Mouse (Mus musculus) CH12.LX (cell line): ENCODE measurements around the gene Hist1h2be. TPM values are rescaled to one million over a fixed set of nuclear protein-coding genes. Genes with fewer than 3 reads are reported as not detected.

ENCODE experiments used
- DNase-seq: peaks from one replicate; pipeline ENCODE4 v3.0.0-alpha.2; 2013; ENCODE audit errors: extremely low read depth
- H3K27ac ChIP-seq: 2 replicates; pipeline ENCODE4 v1.5.1; 2012; ENCODE audit warnings: low read depth, mild to moderate bottlenecking, control low read depth, moderate library complexity; ENCODE audit not compliant: insufficient read depth
- H3K27me3 ChIP-seq: replicated peaks from 2 replicates; pipeline ENCODE3; 2012; ENCODE audit warnings: inconsistent platforms
- H3K36me3 ChIP-seq, 2 experiments: replicated peaks in 1 of 2; 2 replicates each; pipeline versions ENCODE3 to v1.6.1; 2012; ENCODE audit warnings: inconsistent platforms in 1 of 2, low read length in 1 of 2, mild to moderate bottlenecking in 1 of 2, mixed read lengths in 1 of 2, moderate library complexity in 1 of 2; ENCODE audit not compliant: control insufficient read depth in 1 of 2, insufficient read depth in 1 of 2
- H3K4me1 ChIP-seq, 2 experiments: 2 replicates each; pipeline ENCODE4 v1.6.1; 2012; ENCODE audit warnings: inconsistent platforms in 1 of 2, moderate library complexity in 1 of 2; ENCODE audit not compliant: insufficient read depth in 2 of 2, control insufficient read depth in 1 of 2
- H3K4me2 ChIP-seq: 2 replicates; pipeline ENCODE4 v1.6.1; 2012; ENCODE audit warnings: low read depth, mild to moderate bottlenecking, control low read depth; ENCODE audit not compliant: poor library complexity, insufficient read depth, severe bottlenecking
- H3K4me3 ChIP-seq, 3 experiments: fragments of 150-350 bp in 1 of 3; sonication (generic) in 1 of 3; replicated peaks in 1 of 3; 2 replicates each; pipeline versions ENCODE3 to v1.5.1; 2011 to 2012; ENCODE audit warnings: low read depth in 2 of 3, low read length in 2 of 3, mild to moderate bottlenecking in 2 of 3, moderate library complexity in 2 of 3, control low read depth in 1 of 3, improper control_type of control experiment in 1 of 3, inconsistent platforms in 1 of 3, mixed read lengths in 1 of 3; ENCODE audit not compliant: poor library complexity in 1 of 3
- H3K79me2 ChIP-seq: replicated peaks from 2 replicates; pipeline ENCODE4 v1.6.1; 2012; ENCODE audit warnings: mild to moderate bottlenecking, moderate library complexity; ENCODE audit not compliant: control insufficient read depth, poor library complexity, insufficient read depth, severe bottlenecking; ENCODE audit errors: extremely low read depth
- H3K9ac ChIP-seq: 2 replicates; pipeline ENCODE4 v1.6.1; 2012; ENCODE audit warnings: low read depth, mild to moderate bottlenecking, control low read depth, moderate library complexity; ENCODE audit not compliant: insufficient read depth
- H3K9me3 ChIP-seq: replicated peaks from 2 replicates; pipeline ENCODE3; 2012; ENCODE audit warnings: low read length, inconsistent platforms, mixed read lengths
- BHLHE40 ChIP-seq: IDR thresholded peaks from 2 replicates; pipeline ENCODE4 v1.6.1; 2011; ENCODE audit warnings: mild to moderate bottlenecking, low read depth, low read length, improper control_type of control experiment
- CHD2 ChIP-seq: IDR thresholded peaks from 2 replicates; pipeline ENCODE4 v1.6.1; 2011; ENCODE audit warnings: low read length, improper control_type of control experiment
- E2F4 ChIP-seq: IDR thresholded peaks from 2 replicates; pipeline ENCODE4 v1.6.1; 2011; ENCODE audit warnings: low read depth, low read length, improper control_type of control experiment; ENCODE audit not compliant: insufficient replicate concordance
- HCFC1 ChIP-seq: IDR thresholded peaks from 2 replicates; pipeline ENCODE4 v1.6.1; 2012; ENCODE audit warnings: low read depth, mild to moderate bottlenecking, inconsistent platforms, low read length, improper control_type of control experiment
- KAT2A ChIP-seq: IDR thresholded peaks from 2 replicates; pipeline ENCODE4 v1.6.1; 2012; ENCODE audit warnings: low read length, improper control_type of control experiment, inconsistent platforms; ENCODE audit not compliant: insufficient replicate concordance
- MAFK ChIP-seq: IDR thresholded peaks from 2 replicates; pipeline ENCODE4 v1.6.1; 2011; ENCODE audit warnings: low read length, improper control_type of control experiment; ENCODE audit not compliant: insufficient replicate concordance
- MAX ChIP-seq: IDR thresholded peaks from 2 replicates; pipeline ENCODE4 v1.6.1; 2011; ENCODE audit warnings: low read length, improper control_type of control experiment
- NELFE ChIP-seq: IDR thresholded peaks from 2 replicates; pipeline ENCODE4 v1.6.1; 2011; ENCODE audit warnings: low read depth, low read length, improper control_type of control experiment
- NRF1 ChIP-seq: IDR thresholded peaks from 2 replicates; pipeline ENCODE4 v1.6.1; 2014; ENCODE audit warnings: low read depth, mild to moderate bottlenecking, inconsistent platforms, low read length, improper control_type of control experiment, moderate library complexity
- POLR2A ChIP-seq: IDR thresholded peaks from 2 replicates; pipeline ENCODE4 v1.6.1; 2011; ENCODE audit warnings: low read depth, mild to moderate bottlenecking, improper control_type of control experiment, low read length
- POLR2AphosphoS2 ChIP-seq: IDR thresholded peaks from 2 replicates; pipeline ENCODE4 v1.6.1; 2011; ENCODE audit warnings: low read depth, low read length, improper control_type of control experiment
- SIN3A ChIP-seq: IDR thresholded peaks from 2 replicates; pipeline ENCODE4 v1.6.1; 2012; ENCODE audit warnings: low read length, improper control_type of control experiment, inconsistent platforms
- TBP ChIP-seq: conservative IDR thresholded peaks from 2 replicates; pipeline ENCODE4 v1.6.1; 2011; ENCODE audit warnings: low read depth, low read length, improper control_type of control experiment
- UBTF ChIP-seq: IDR thresholded peaks from 2 replicates; pipeline ENCODE4 v1.6.1; 2012; ENCODE audit warnings: low read depth, mild to moderate bottlenecking, inconsistent platforms, low read length, improper control_type of control experiment, moderate library complexity
- dilution Hi-C: fragments of 300-500 bp; cut with MboI; formaldehyde crosslinking; loops from 2 replicates; pipeline ENCODE4 v1.14.3; 2020; ENCODE audit warnings: low sequenced_read_pairs; ENCODE audit not compliant: extremely low pct_unique_long_range_greater_than_20kb, extremely low pct_ligation_motif_present
- in situ Hi-C: fragments of 300-500 bp; cut with MboI; formaldehyde crosslinking; loops from 3 replicates; pipeline ENCODE4 v1.14.3; 2019; ENCODE audit warnings: low sequenced_read_pairs, low pct_ligation_motif_present, low pct_unique_long_range_greater_than_20kb, mixed read lengths
- polyA plus RNA-seq: library from polyadenylated mRNA; unstranded; fragments of >175 nt; gene quantifications from 2 replicates; pipeline ENCODE4 v1.2.1, GENCODE M21; 2012; ENCODE audit warnings: low read depth; ENCODE audit not compliant: insufficient read length
- total RNA-seq, 2 experiments: library from RNA; depleted of rRNA; stranded (reverse); fragments of 300-350 nt in 1 of 2; fragments of >200 nt in 1 of 2; gene quantifications; 2 replicates each; pipeline ENCODE4 v1.2.3; 2012 to 2014

Gene Hist1h2be
- total and polyA plus RNA-seq, 3 experiments = 0.70 to 282 (median 4.7) TPM

GRCm38 (mm10) chr13:23535137-23536075, 85.5 kb downstream of the Hist1h2be start, which contains the start of gene Hist1h3g (continued):
- TF ChIP-seq CHD2 (peak; percentile 88), MAX (peak; percentile 40; the same call in 1 of the 2 replicates), BHLHE40 (peak; percentile 19; the same call in 1 of the 2 replicates), E2F4 (peak; percentile 100), KAT2A (peak; percentile 68; the same call in 1 of the 2 replicates), NELFE (peak; percentile 99), SIN3A (peak; percentile 61), UBTF (peak; percentile 97), POLR2AphosphoS2 (peak; percentile 100)

- H3K27ac ChIP-seq = peak overlapping the region; percentile 93
- H3K27me3 ChIP-seq = no peaks in the 10 kb centered on the region
- H3K9me3 ChIP-seq = no peaks in the 10 kb centered on the region
- peak overlapping the region; percentile 100 for H3K9ac ChIP-seq
- DNase-seq = peak; percentile 86
- dilution Hi-C loops = no loop called here
- peaks cover 9 to 44% of the 10 kb centered on the region in 2 experiments; a peak in 3 of 4 replicates for H3K4me1 ChIP-seq
- peak overlapping the region; percentile 41 to 63 (median 42) for H3K4me3 ChIP-seq
- H3K79me2 ChIP-seq = no peaks in the 10 kb centered on the region
- TF ChIP-seq E2F4 (no peak), POLR2A (peak; percentile 51; the same call in 1 of the 2 replicates), MAFK (no peak), BHLHE40 (no peak), HCFC1 (no peak), TBP (peak; percentile 58; the same call in 1 of the 2 replicates), NELFE (peak; percentile 31), POLR2AphosphoS2 (0 out of 2 replicates have a peak, but pooled peaks have one; percentile 72), NRF1 (no peak)
- peak overlapping the region; percentile 98 for H3K4me2 ChIP-seq
- in situ Hi-C loops = no loop called here
- H3K36me3 ChIP-seq = no peaks in the 10 kb centered on the region
Measured at GRCm38 (mm10) chr13:23534368-23535131, 86.4 kb downstream of the Hist1h2be start.

Other genes with a start within 250 kb of the Hist1h2be start
Only the 20 nearest of the 36 such genes appear.
- gene Hist1h4h, start 90.1 kb downstream of the Hist1h2be start, total RNA-seq (2012; rRNA removed) = 4,350 and 4,957 TPM in 2 replicates
- gene Hist1h4h, start 90.1 kb downstream of the Hist1h2be start, total RNA-seq (2014; rRNA removed) = 14.0 and 19.4 TPM in 2 replicates
- 3.4 and 5.5 TPM in 2 replicates for gene Hist1h4h, start 90.1 kb downstream of the Hist1h2be start, polyA plus RNA-seq
- 824 and 932 TPM in 2 replicates for gene Hist1h2af, start 87.2 kb downstream of the Hist1h2be start, total RNA-seq (2012; rRNA removed)
- gene Hist1h2af, start 87.2 kb downstream of the Hist1h2be start, total RNA-seq (2014; rRNA removed) = 45.2 and 57.1 TPM in 2 replicates
- gene Hist1h2af, start 87.2 kb downstream of the Hist1h2be start, polyA plus RNA-seq = 68.6 and 97.0 TPM in 2 replicates
- gene Hist1h3g, start 85.7 kb downstream of the Hist1h2be start, total RNA-seq (2012; rRNA removed) = 608 and 749 TPM in 2 replicates
- gene Hist1h3g, start 85.7 kb downstream of the Hist1h2be start, total RNA-seq (2014; rRNA removed) = 50.1 and 75.3 TPM in 2 replicates
- gene Hist1h3g, start 85.7 kb downstream of the Hist1h2be start, polyA plus RNA-seq = 3.4 and 3.6 TPM in 2 replicates
- gene Hist1h2bh, start 77.7 kb downstream of the Hist1h2be start, total RNA-seq (2012; rRNA removed) = 261 and 290 TPM in 2 replicates
- gene Hist1h2bh, start 77.7 kb downstream of the Hist1h2be start, total RNA-seq (2014; rRNA removed) = 5.7 and 8.0 TPM in 2 replicates
- gene Hist1h2bh, start 77.7 kb downstream of the Hist1h2be start, polyA plus RNA-seq = 0.56 and 0.77 TPM in 2 replicates
- 553 and 608 TPM in 2 replicates for gene Hist1h3f, start 77.1 kb downstream of the Hist1h2be start, total RNA-seq (2012; rRNA removed)
- 5.1 and 8.0 TPM in 2 replicates for gene Hist1h3f, start 77.1 kb downstream of the Hist1h2be start, total RNA-seq (2014; rRNA removed)
- 0.23 and 0.30 TPM in 2 replicates for gene Hist1h3f, start 77.1 kb downstream of the Hist1h2be start, polyA plus RNA-seq
- 4,390 and 4,902 TPM in 2 replicates for gene Hist1h4f, start 69.5 kb downstream of the Hist1h2be start, total RNA-seq (2012; rRNA removed)
- 17.8 and 27.1 TPM in 2 replicates for gene Hist1h4f, start 69.5 kb downstream of the Hist1h2be start, total RNA-seq (2014; rRNA removed)
- gene Hist1h4f, start 69.5 kb downstream of the Hist1h2be start, polyA plus RNA-seq = 4.0 and 9.0 TPM in 2 replicates
- 112 and 132 TPM in 2 replicates for gene Hist1h1d, start 67.9 kb downstream of the Hist1h2be start, total RNA-seq (2012; rRNA removed)
- 1.8 and 2.3 TPM in 2 replicates for gene Hist1h1d, start 67.9 kb downstream of the Hist1h2be start, total RNA-seq (2014; rRNA removed)
- gene Hist1h1d, start 67.9 kb downstream of the Hist1h2be start, polyA plus RNA-seq = 0.11 and 0.14 TPM in 2 replicates
- 1,307 and 1,484 TPM in 2 replicates for gene Hist1h3e, start 58.8 kb downstream of the Hist1h2be start, total RNA-seq (2012; rRNA removed)
- gene Hist1h3e, start 58.8 kb downstream of the Hist1h2be start, total RNA-seq (2014; rRNA removed) = 20.6 and 24.2 TPM in 2 replicates
- gene Hist1h3e, start 58.8 kb downstream of the Hist1h2be start, polyA plus RNA-seq = 2.2 and 3.1 TPM in 2 replicates
- 648 and 652 TPM in 2 replicates for gene Hist1h2ae, start 49.9 kb downstream of the Hist1h2be start, total RNA-seq (2012; rRNA removed)
- 13.4 and 16.3 TPM in 2 replicates for gene Hist1h2ae, start 49.9 kb downstream of the Hist1h2be start, total RNA-seq (2014; rRNA removed)
- gene Hist1h2ae, start 49.9 kb downstream of the Hist1h2be start, polyA plus RNA-seq = 1.4 and 3.5 TPM in 2 replicates
- gene Hist1h2bg, start 49.7 kb downstream of the Hist1h2be start, total RNA-seq (2012; rRNA removed) = 2,765 and 3,252 TPM in 2 replicates
- 118 and 136 TPM in 2 replicates for gene Hist1h2bg, start 49.7 kb downstream of the Hist1h2be start, total RNA-seq (2014; rRNA removed)
- gene Hist1h2bg, start 49.7 kb downstream of the Hist1h2be start, polyA plus RNA-seq = 9.1 and 9.4 TPM in 2 replicates
- gene Hist1h2bf, start 46.9 kb downstream of the Hist1h2be start, total RNA-seq (2012; rRNA removed) = 1,243 and 1,273 TPM in 2 replicates
- gene Hist1h2bf, start 46.9 kb downstream of the Hist1h2be start, total RNA-seq (2014; rRNA removed) = 28.3 and 50.8 TPM in 2 replicates
- gene Hist1h2bf, start 46.9 kb downstream of the Hist1h2be start, polyA plus RNA-seq = 1.7 TPM in 1 of 2 replicates, not detected in the other
- gene Hist1h2ad, start 46.7 kb downstream of the Hist1h2be start, total RNA-seq (2012; rRNA removed) = 744 and 796 TPM in 2 replicates
- 9.1 and 13.2 TPM in 2 replicates for gene Hist1h2ad, start 46.7 kb downstream of the Hist1h2be start, total RNA-seq (2014; rRNA removed)
- gene Hist1h2ad, start 46.7 kb downstream of the Hist1h2be start, polyA plus RNA-seq = 0.53 TPM in 1 of 2 replicates, not detected in the other
- gene Hist1h3d, start 45.4 kb downstream of the Hist1h2be start, total RNA-seq (2012; rRNA removed) = 164 and 182 TPM in 2 replicates
- 10.3 and 13.5 TPM in 2 replicates for gene Hist1h3d, start 45.4 kb downstream of the Hist1h2be start, total RNA-seq (2014; rRNA removed)
- gene Hist1h3d, start 45.4 kb downstream of the Hist1h2be start, polyA plus RNA-seq = 0.65 and 0.94 TPM in 2 replicates
- 1,558 and 1,831 TPM in 2 replicates for gene Hist1h4d, start 39.5 kb downstream of the Hist1h2be start, total RNA-seq (2012; rRNA removed)
- 13.8 and 27.7 TPM in 2 replicates for gene Hist1h4d, start 39.5 kb downstream of the Hist1h2be start, total RNA-seq (2014; rRNA removed)
- 2.4 and 6.7 TPM in 2 replicates for gene Hist1h4d, start 39.5 kb downstream of the Hist1h2be start, polyA plus RNA-seq
- gene Hist1h1e, start 1.4 kb upstream of the Hist1h2be start, total RNA-seq (2012; rRNA removed) = 486 and 504 TPM in 2 replicates
- gene Hist1h1e, start 1.4 kb upstream of the Hist1h2be start, total RNA-seq (2014; rRNA removed) = 12.2 and 18.3 TPM in 2 replicates
- gene Hist1h1e, start 1.4 kb upstream of the Hist1h2be start, polyA plus RNA-seq = 1.5 and 1.9 TPM in 2 replicates
- 114 and 122 TPM in 2 replicates for gene Hist1h2ac, start 62.8 kb upstream of the Hist1h2be start, total RNA-seq (2012; rRNA removed)
- gene Hist1h2ac, start 62.8 kb upstream of the Hist1h2be start, total RNA-seq (2014; rRNA removed) = 0.96 and 0.97 TPM in 2 replicates
- gene Hist1h2ac, start 62.8 kb upstream of the Hist1h2be start, polyA plus RNA-seq = 0.14 TPM in 1 of 2 replicates, not detected in the other
- 436 and 456 TPM in 2 replicates for gene Hist1h2bc, start 63.1 kb upstream of the Hist1h2be start, total RNA-seq (2012; rRNA removed)
- gene Hist1h2bc, start 63.1 kb upstream of the Hist1h2be start, total RNA-seq (2014; rRNA removed) = 16.1 and 17.4 TPM in 2 replicates
- gene Hist1h2bc, start 63.1 kb upstream of the Hist1h2be start, polyA plus RNA-seq = 1.1 and 2.2 TPM in 2 replicates
- gene Hist1h1t, start 74.7 kb upstream of the Hist1h2be start, total RNA-seq (2012; rRNA removed) = 0.38 and 0.76 TPM in 2 replicates
- gene Hist1h1t, start 74.7 kb upstream of the Hist1h2be start, total RNA-seq (2014; rRNA removed) = not detected in 2 replicates
- not detected in 2 replicates for gene Hist1h1t, start 74.7 kb upstream of the Hist1h2be start, polyA plus RNA-seq
- 1,176 and 1,374 TPM in 2 replicates for gene Hist1h4c, start 77.3 kb upstream of the Hist1h2be start, total RNA-seq (2012; rRNA removed)
- 3.9 and 6.9 TPM in 2 replicates for gene Hist1h4c, start 77.3 kb upstream of the Hist1h2be start, total RNA-seq (2014; rRNA removed)
- gene Hist1h4c, start 77.3 kb upstream of the Hist1h2be start, polyA plus RNA-seq = 0.76 and 1.2 TPM in 2 replicates
- 0.08 and 0.50 TPM in 2 replicates for gene Hfe, start 89.7 kb upstream of the Hist1h2be start, total RNA-seq (2012; rRNA removed)
- 0.16 and 0.39 TPM in 2 replicates for gene Hfe, start 89.7 kb upstream of the Hist1h2be start, total RNA-seq (2014; rRNA removed)
- gene Hfe, start 89.7 kb upstream of the Hist1h2be start, polyA plus RNA-seq = 0.67 and 1.0 TPM in 2 replicates